Mouse (Mus musculus) T-cell, adult 2 months (primary cell): ENCODE data around the gene Gm5788.
A peak's percentile ranks its signal among the peaks of the same experiment; 100 is the strongest.
"Not testable (repeated sequence)": the region's sequence is repeated elsewhere in the genome, so short reads cannot be mapped to it uniquely, and the experiment has no call there.

Source experiments
- DNase-seq: peaks from one replicate; pipeline ENCODE4 v3.0.0; 2022; ENCODE audit warnings: low spot score

Gene Gm5788

GRCm38 (mm10) chr12:87494421-87494820 is at the start of gene Gm5788:
Gene Gm5788 (plus strand): TSS chr12:87494721.
- DNase-seq = not testable (repeated sequence)

- no peak for DNase-seq
Observed at GRCm38 (mm10) chr12:87449456-87449855, 45.1 kb upstream of the Gm5788 start.

GRCm38 (mm10) chr12:87464678-87465297 is 29.7 kb upstream of the Gm5788 start:
- no peak for DNase-seq

- no peak for DNase-seq
Observed at GRCm38 (mm10) chr12:87470263-87471136, 24.0 kb upstream of the Gm5788 start.

GRCm38 (mm10) chr12:87471421-87471963 is 23.0 kb upstream of the Gm5788 start:
- DNase-seq = no peak

GRCm38 (mm10) chr12:87471964-87472786 is 22.3 kb upstream of the Gm5788 start, which contains the start of gene Snw1:
Gene Snw1 (minus strand): TSS chr12:87472274.
- DNase-seq = peak; percentile 94

GRCm38 (mm10) chr12:87474756-87475155 is 19.8 kb upstream of the Gm5788 start:
- DNase-seq = no peak

- not testable (repeated sequence) for DNase-seq
Observed at GRCm38 (mm10) chr12:87482482-87482881, 12.0 kb upstream of the Gm5788 start.

GRCm38 (mm10) chr12:87488683-87489082 is 5.8 kb upstream of the Gm5788 start:
- DNase-seq = not testable (repeated sequence)

GRCm38 (mm10) chr12:87514016-87514415 is 19.5 kb downstream of the Gm5788 start, which contains the start of gene Gm8300:
Gene Gm8300 (plus strand): TSS chr12:87514316.
- DNase-seq = not testable (repeated sequence)

GRCm38 (mm10) chr12:87519616-87520015 is 25.1 kb downstream of the Gm5788 start:
- not testable (repeated sequence) for DNase-seq

- no peak for DNase-seq
Observed at GRCm38 (mm10) chr12:87543927-87544326, 49.4 kb downstream of the Gm5788 start.
